Mouse (Mus musculus): ENCODE results near the gene Mrpl14.

Mrpl14 gene

GRCm38 (mm10) chr17:45686716-45687115 lies 594 bp downstream of the Mrpl14 start, which contains the start of gene Tmem63b:
Tmem63b (minus strand) TSS chr17:45686905.
- DNase-seq (ENCODE audit: extremely low read depth, low read depth): peak; percentile 72

DNA sequence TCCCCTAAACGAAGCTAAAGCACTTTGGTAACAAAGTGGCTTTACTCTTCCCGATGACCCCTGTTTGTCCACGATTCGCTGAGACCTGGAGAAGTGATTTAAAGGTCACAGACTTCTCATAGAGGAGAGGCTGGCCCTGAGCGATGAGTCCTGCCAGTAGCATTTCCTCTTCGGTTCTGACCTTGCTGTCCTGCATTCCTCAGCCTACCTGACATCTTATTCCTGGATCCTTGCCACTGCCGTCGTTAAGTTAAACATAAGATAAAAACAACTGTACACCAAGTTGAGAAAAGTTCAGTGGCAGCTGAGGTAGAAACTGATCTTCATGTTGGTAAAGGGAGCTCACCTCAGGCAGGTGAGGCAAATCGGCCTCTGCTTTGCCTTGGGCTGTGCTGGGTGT lies 3.0 kb downstream of the Mrpl14 start:
- no peak for DNase-seq (ENCODE audit: extremely low read depth, low read depth)

DNA sequence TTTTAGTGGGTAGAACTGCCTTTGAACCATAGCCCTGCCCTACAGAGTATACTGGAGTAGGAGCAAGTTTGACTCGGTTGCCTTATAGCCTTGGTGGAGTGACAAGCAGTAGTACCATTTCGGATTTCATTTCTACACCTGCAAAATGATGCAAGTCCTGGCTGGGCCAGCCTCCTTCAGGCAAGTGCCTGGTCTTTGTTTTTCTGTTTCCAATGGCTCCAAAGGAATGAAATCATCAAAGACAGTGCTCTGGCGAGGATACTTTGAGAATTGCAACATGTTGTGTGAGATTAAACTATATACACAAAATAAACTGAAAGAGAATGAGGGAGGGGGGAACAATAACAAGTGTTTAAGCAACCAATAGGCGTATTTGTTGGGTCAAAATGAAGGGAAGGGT lies 3.9 kb downstream of the Mrpl14 start:
- DNase-seq (ENCODE audit: extremely low read depth, low read depth): no peak

DNA sequence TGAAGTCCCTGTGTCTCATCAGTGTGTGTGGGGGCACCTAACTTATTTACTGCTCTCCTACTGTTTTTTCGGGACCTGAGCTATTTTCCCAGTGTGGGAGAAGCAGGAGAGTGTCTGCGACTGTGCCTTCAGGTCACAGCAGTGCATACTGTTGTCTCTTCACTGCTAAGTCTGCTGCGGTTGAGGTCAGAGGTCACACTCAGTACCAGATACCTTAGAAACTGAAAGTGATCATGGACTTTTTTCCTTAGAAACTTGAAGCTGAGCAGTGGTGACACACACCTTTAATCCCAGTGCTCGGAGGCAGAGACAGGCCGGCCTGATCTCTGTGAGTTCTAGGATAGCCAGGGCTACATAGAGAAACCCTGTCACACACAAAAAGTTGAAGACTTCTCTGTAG lies 6.0 kb downstream of the Mrpl14 start:
- DNase-seq (ENCODE audit: extremely low read depth, low read depth): no peak

- DNase-seq (ENCODE audit: extremely low read depth, low read depth): no peak
These were observed 7.9 kb downstream of the Mrpl14 start for GRCm38 (mm10) chr17:45693812-45694565.

DNA sequence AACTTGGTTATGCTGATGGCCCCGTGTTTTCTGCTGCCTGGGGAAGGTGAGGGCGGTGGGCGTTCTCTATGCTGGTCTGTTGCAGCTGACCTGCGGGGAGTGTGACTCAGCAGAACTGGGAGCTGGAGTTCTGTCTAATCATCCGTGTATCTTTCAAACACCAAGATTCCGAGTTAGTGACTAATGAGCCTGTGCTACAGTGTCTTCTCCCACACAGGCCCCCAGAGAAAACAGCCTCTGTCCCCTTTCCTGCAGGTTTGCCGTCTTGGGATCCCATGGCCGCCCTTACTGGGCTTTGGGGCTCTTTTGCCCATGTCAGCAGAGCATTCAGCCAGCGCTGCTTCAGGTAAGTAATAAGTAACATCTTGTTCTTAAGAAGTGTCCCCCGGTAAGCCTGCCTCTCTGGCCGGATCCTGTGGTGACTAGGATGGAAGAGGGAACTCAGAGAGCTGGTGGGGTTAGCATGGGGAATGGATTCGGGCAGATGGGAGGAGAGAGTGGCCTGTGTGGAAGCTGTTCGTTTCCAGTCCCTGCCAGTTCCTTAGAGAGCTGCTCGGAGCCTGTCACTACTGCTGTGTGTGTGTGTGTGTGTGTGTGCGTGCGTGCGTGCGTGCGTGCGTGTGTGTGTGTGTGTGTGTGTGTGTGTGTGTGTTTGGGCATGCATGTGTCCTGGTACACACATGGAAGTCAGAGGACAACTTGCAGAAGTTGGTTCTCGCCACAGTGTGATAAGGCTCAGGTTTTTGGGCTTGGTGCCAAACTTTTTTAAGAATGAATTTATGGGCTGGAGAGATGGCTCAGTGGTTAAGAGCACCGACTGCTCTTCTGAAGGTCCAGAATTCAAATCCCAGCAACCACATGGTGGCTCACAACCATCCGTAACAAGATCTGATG lies 9.4 kb downstream of the Mrpl14 start:
- DNase-seq (ENCODE audit: extremely low read depth, low read depth): peak; percentile 77

DNA sequence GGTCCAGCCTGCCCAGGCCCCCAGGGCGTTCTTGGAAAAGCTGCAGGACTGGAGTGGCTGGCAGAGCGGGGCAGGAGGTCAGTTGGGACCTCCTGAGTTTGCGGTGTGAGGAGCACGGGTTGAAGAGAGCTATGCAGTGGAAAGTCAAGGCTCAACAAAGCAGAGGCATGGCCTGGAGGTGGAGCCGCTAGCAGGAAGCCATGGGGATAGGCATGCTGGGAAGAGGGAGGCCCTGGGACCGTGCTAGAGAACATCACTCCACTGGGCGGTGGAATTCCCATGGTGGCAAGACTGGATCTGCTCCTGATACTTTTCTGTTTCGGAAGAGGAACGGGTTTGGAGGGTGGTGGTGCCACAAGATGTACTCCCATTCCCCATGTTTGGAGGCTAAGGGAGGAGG lies 10.9 kb downstream of the Mrpl14 start:
- no peak for DNase-seq (ENCODE audit: extremely low read depth, low read depth)

DNA sequence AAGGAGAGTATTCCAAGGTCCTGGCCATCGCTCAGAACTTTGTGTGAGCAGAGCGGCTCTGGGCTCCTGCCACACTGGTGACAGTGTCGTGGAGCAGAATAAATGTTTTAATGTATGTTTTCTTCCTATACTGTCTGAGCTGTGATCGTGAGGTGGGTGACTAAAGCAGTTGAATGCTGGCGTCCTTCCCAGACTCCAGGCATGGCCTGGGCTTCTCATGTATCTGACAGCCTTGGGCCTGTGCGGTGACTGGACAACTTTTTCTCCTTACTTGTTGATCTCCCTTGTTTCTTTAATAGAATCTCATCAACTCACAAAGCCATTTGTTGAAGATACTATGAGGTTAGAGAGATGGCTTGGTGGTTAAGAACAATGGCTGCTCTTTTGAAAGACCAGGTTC lies 12.2 kb downstream of the Mrpl14 start:
- no peak for DNase-seq (ENCODE audit: extremely low read depth, low read depth)

GRCm38 (mm10) chr17:45699039-45699740 lies 13.1 kb downstream of the Mrpl14 start:
- no peak for DNase-seq (ENCODE audit: extremely low read depth, low read depth)

DNA sequence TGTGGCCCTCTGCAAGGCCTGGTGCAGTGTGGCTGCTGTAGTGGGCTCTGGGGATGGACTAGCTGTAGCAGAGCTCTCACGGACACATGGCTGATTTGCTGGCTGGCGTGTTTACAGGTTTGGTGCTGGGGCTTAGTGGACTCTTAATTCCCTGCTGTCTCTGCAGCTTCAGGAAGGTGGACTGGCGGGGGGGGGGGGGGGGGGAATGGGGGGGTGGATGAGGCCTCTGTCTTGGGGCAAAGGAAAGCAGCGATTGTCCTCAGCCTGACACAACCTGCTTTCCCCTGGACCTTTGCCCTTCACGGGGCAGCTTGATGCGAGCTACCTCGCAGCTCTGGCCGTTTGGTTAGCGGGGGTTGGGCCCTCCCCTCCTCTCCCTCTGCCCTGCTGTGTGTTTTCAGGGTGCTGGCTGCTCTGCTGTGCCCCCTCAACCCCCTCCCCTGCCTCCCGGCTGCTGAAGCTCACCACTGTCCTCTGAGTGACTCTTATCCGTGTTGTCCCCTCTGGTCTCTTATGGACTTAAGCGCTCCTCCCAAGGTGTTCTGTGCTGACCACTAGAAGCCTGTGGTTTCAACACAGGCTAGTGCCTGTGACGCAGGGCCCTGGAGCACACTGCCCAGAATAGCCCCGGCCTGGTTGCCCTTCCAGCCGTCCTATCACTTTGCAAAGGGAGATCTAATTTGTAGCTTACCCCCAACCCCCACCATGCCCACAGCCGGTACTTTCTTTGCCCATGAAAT lies 14.5 kb downstream of the Mrpl14 start:
- no peak for DNase-seq (ENCODE audit: extremely low read depth, low read depth)

DNA sequence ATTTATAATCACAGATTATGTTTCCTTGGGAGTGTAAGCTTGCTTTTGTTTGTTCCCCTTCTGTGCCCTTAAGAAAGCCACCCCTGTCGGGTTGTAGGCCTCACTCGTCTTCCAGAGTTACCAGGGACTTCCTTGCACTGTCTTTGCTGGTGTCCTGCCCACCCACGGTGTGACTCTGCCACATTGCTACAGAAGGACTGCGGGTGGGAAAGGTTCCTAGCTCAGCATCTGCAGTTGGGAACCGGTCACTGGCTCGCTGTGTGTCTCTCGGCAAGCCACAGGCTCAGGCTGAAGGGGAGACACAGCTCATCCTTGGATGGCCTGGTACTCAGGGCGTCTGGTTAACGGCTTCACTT lies 15.1 kb downstream of the Mrpl14 start:
- no peak for DNase-seq (ENCODE audit: extremely low read depth, low read depth)

- no peak for DNase-seq (ENCODE audit: extremely low read depth, low read depth)
These were observed 16.1 kb downstream of the Mrpl14 start for GRCm38 (mm10) chr17:45702254-45702653.

- DNase-seq (ENCODE audit: extremely low read depth, low read depth): no peak
These were observed 17.1 kb downstream of the Mrpl14 start for GRCm38 (mm10) chr17:45703187-45703586.

DNA sequence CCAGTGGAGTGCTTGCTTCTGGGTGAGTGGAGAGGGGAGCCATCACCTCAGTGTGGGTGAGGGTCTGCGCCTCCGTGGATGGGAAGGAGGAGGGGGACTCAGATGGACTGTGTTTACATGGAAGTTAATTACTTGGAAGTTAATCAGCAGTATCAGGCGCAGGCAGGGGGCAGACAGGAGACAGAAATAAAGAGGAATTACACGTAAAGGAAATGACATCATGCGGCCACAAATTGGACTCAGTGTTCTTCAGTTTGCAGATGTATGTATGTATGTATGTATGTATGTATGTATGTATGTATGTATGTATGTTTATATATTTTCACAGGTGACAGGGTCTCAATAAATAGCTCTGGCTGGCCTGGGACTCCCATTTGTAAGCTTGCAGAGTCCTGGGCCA lies 20.7 kb downstream of the Mrpl14 start:
- DNase-seq (ENCODE audit: extremely low read depth, low read depth): no peak

GRCm38 (mm10) chr17:45707376-45707775 lies 21.3 kb downstream of the Mrpl14 start:
- DNase-seq (ENCODE audit: extremely low read depth, low read depth): no peak

DNA sequence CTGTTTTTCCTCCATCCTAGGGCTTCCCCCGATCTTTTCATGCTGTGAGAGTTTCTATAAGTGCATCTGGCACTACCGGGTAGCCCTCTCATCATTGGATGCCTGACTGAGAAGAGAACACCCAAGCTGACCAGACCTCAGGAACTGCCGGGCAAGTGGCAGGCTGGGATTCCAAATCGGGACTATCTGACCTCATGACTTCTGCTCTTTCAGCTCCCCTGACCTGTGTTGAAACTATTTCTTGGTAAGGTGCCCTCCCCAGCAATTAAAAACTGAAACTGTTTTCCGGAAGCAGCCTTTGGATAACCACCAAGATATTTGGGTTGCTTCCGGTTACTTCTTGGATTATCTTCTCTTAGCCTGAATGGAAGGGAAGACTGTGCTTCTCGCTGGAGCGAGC lies 22.1 kb downstream of the Mrpl14 start:
- no peak for DNase-seq (ENCODE audit: extremely low read depth, low read depth)

DNA sequence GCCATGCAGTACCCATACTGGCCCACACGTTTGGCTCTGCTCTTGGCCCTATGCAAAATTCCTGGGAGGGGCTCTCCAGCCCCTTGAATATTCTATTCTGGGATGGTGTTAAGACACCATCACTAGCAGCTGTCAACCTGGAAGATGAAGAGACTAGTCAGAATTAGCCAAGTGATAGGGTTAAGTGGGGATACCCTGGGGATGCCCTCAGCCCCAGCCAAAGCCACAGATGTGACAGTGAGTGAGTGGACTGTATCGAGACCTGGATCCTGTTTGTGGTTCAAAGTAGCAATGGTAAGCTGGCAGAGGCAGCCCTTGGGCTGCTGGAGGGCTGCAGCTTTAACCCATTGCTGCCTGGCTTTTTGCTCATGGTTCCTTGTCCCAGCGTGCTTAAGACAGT lies 23.7 kb downstream of the Mrpl14 start:
- no peak for DNase-seq (ENCODE audit: extremely low read depth, low read depth)

GRCm38 (mm10) chr17:45710407-45710806 lies 24.3 kb downstream of the Mrpl14 start:
- no peak for DNase-seq (ENCODE audit: extremely low read depth, low read depth)

DNA sequence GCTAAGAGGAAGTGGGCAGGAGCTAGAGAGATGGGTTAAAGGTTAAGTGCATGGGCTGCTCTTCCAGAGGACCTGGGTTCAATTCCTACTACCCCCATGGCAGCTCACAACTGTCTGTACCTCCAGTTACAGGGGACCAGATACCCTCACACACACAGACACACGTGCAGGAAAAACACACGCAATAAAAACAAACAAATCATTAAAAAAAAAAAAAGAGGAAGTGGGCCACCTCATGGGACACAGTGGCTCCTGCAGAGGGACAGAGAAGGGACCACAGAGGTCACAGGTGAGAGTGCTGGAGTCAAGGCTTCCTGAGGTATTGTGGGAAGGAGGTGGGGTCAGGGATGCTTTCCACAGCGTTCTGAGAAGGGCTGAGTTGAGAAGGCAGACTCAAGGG lies 25.4 kb downstream of the Mrpl14 start:
- DNase-seq (ENCODE audit: extremely low read depth, low read depth): no peak

DNA sequence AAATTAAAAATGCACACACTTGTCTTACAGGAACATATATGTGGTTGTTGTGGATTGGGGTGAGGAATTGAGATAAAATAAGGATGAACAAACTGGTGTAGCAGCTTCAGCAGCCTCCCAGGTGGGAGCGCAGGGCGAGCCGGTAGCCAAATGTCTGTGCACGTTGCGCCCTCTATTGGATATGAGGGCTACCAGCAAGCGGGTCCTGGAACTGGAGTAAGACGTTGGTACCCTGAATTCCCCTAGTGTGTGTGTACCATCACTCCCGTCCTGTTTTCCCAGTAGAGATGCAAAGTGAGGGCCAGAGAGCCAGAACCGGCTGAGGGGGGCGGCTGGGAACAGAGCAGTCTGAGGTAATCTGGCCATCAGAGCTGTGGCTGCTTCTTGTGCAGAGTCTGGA lies 32.2 kb downstream of the Mrpl14 start:
- DNase-seq (ENCODE audit: extremely low read depth, low read depth): no peak
